Mouse (Mus musculus) embryonic fibroblast, embryonic 13.5 days (primary cell): ENCODE data around the gene Kcnd2.

Experiments
- CTCF ChIP-seq: IDR thresholded peaks from 2 replicates; pipeline ENCODE4 v1.5.1; 2011; ENCODE audit warnings: mild to moderate bottlenecking, control low read depth, low read length, moderate library complexity, borderline replicate concordance; ENCODE audit not compliant: insufficient read depth
- POLR2A ChIP-seq: IDR thresholded peaks from 2 replicates; pipeline ENCODE4 v1.6.1; 2011; ENCODE audit warnings: low read depth, mild to moderate bottlenecking, control low read depth, low read length, moderate library complexity

GRCm38 (mm10) chr6:21767787-21768221 is 552.5 kb downstream of the Kcnd2 start:
- TF ChIP-seq CTCF (no peak), POLR2A (no peak)
